Mouse (Mus musculus) olfactory bulb, adult 2 months (tissue): ENCODE results near the gene Chmp2a.

Experiments used
- CTCF ChIP-seq: fragments of 200-500 bp; IDR thresholded peaks from 2 replicates; pipeline ENCODE4 v1.5.1; 2012; ENCODE audit warnings: low read depth, mild to moderate bottlenecking, low read length, moderate library complexity; ENCODE audit not compliant: insufficient read depth
- POLR2A ChIP-seq: fragments of 200-500 bp; IDR thresholded peaks from 2 replicates; pipeline ENCODE4 v1.6.1; 2012; ENCODE audit warnings: mild to moderate bottlenecking, low read depth, low read length, moderate library complexity; ENCODE audit not compliant: insufficient read depth

DNA sequence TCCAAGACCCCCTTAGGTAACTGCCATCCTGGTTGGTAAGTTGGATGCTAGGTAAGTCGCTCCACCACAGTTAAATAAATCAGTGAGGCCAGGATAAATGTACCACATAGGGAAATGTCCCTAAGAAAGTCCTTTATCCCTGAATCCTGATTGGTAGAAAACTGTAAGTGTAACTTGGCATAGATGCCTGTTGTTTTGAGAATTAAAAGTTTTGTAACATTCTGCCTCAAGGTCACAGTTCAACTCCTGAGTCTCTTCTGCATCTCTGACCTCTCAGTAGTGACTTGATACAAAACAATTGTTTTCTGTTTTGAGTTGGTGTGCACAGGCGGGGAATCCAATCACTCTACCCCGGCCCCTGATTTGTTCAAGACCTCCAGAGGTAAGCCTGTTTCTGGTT lies 35.8 kb downstream of the Chmp2a start, which contains the start of gene Trim28:
- no peak for TF ChIP-seq CTCF
- TF ChIP-seq POLR2A: no peak
